Mouse (Mus musculus): Measurements from ENCODE around the gene Actbl2. TPM values are rescaled to one million over a fixed set of nuclear protein-coding genes. Genes with fewer than 3 reads are reported as not detected.

The Actbl2 gene
- polyA plus RNA-seq, 1 experiment from 2014 or later = not detected

DNA sequence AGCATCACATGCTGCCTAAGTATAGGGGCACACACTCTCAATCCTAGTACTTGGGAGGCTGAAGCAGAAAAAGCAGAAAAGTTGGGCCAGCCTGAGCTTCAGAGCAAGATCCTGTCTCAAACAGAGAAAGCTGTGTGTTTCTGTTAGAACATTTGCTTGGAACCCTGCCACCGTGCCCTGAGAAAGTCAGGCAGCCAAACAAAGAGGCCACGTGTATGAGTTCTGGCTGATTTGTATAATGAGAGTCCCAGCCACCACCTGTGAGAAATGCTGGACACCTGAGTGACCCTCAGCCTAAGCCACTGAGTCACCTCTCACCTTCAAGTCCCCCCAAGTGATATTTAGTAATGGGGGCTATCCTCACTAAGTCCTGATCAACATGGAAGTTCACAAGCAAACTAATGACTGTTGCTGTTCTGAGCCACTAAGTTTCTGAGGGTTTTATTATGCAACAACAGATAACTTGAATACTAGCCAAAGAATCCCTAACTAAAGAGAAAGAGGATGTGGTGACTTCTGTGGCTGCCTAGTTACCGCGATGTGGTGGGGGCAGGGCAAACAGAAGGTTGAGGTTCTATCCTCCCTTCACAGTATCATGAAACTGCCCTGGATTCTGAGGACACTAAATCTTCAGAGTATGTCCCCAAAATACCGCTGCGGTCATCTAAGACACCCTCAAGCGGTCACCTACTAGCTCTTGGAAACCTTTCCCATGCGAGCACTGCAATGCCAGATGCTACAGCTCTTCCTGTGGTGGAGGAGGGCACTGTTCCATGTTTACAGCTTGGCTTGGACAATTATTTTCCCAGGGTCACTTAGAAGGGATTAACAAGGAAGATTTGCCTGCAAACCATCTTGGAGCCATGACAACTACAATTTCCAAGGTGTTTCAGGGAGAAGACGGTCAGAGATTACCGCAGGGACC is 31.9 kb downstream of the Actbl2 start:
- Histone ChIP-seq H3K27me3 (no peaks in the 10 kb centered on the region), H3K36me3 (no peaks in the 10 kb centered on the region), H3K9ac (replicated peaks) (no peak overlapping the region), H3K9me3 (no peaks in the 10 kb centered on the region), H3K4me2 (replicated peaks) (no peak overlapping the region), H3K4me1 (no peaks in the 10 kb centered on the region), H3K27ac (replicated peaks) (no peak overlapping the region), H3K4me3 (no peak overlapping the region)
- ATAC-seq (ENCODE audit: low FRiP score, low read depth) = no peak
- WGBS = 88% methylated on average over 10 of the region's 10 CpGs

DNA sequence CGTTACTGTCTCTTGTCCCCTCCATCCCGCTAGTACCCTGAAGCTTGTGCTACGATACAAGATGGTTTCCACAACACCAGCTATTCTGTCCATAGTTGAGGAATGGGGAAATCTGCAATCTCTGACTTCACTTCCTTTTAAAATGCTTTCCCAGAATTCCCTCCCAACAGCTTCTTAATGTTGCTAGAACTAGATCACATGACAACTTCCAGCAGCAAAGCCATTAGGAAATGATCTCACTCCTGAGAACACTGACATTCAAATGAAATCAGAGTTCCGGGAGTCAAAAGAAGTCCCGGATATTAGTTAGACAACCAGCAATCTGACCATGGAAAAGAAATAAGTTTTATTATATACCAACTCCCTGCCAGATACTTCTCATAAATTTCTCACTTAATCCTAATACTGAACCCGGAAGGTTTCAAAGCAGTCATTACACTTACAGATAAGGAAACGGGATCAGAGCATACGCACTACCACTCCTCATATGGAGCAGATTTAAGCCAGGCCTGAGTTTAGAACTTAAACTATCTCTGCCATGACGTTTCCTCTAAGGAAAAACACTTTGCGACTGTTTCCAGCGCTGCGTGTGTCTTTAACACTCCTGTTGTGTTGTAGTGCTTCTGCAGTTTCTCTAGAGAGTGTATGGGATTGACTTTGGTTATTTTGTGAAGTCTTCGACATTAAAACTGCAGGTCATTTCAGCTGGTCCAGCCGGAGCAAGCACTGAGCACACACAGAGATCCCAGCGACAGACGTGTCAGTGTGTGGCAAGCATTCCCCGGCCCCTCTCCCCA is 36.5 kb downstream of the Actbl2 start:
- no peaks in the 10 kb centered on the region for H3K27me3 ChIP-seq
- no peak overlapping the region for H3K9ac ChIP-seq (replicated peaks)
- no peaks in the 10 kb centered on the region for H3K9me3 ChIP-seq
- H3K36me3 ChIP-seq = no peaks in the 10 kb centered on the region
- no peak overlapping the region for H3K4me3 ChIP-seq
- no peak overlapping the region for H3K27ac ChIP-seq (replicated peaks)
- 86% methylated on average over 17 of the region's 17 CpGs for WGBS
- no peak for ATAC-seq (ENCODE audit: low FRiP score, low read depth)
- H3K4me2 ChIP-seq (replicated peaks) = no peak overlapping the region
- H3K4me1 ChIP-seq = no peaks in the 10 kb centered on the region

DNA sequence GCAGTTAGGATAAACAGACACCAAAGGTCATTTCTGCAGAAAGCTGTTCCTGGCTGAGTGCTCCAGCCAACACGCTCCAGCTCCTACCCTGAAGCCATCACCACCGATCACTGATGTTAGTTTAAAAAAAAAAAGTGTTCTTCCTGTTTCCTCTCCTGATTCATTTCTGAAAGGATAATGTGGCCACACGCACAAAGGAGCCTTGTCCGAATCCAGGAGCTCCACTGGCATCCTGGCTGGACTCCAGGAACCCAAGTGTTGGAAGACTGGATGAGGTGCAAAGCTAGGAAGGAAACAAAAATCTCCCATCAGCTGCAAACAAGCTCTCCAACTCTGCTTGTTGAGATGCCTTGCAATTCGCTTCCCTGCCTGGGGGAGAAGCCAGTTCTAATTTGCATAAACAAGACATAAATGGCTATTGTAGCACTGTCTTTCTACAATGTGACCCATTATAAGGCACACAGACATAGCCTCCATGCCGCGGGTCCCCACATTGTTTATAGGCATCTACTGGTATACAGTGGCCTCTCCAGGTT is 37.2 kb downstream of the Actbl2 start:
- no peaks in the 10 kb centered on the region for H3K9me3 ChIP-seq
- H3K4me3 ChIP-seq = no peak overlapping the region
- no peak overlapping the region for H3K9ac ChIP-seq (replicated peaks)
- H3K4me2 ChIP-seq (replicated peaks) = no peak overlapping the region
- no peaks in the 10 kb centered on the region for H3K4me1 ChIP-seq
- H3K36me3 ChIP-seq = no peaks in the 10 kb centered on the region
- WGBS = 76% methylated on average over 7 of the region's 7 CpGs
- H3K27me3 ChIP-seq = no peaks in the 10 kb centered on the region
- ATAC-seq (ENCODE audit: low FRiP score, low read depth) = 0 out of 2 replicates have a peak, but pooled peaks have one; percentile 47
- no peak overlapping the region for H3K27ac ChIP-seq (replicated peaks)

DNA sequence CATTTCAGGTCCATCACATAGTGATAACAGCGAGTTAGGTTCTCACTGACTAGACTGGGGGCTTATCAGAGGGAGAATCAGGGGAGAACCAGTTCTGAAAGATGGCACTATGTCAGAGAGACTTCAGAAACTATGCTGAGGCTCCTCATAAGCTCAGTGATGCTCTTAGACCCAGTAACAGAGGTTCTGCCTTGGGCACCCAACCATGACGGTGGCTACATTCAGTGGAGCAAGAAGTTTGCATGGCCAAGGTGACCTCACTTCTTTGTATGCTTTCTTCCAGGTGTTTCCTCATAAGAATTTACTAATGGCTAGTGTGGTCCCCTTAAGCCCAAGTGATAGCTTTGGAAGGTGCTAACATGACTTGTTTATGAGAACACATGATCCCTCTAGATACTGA is 38.7 kb downstream of the Actbl2 start:
- WGBS = 84% methylated on average over 2 of the region's 2 CpGs
- Histone ChIP-seq H3K4me3 (no peak overlapping the region), H3K27ac (replicated peaks) (no peak overlapping the region), H3K4me2 (replicated peaks) (no peak overlapping the region), H3K9me3 (no peaks in the 10 kb centered on the region), H3K36me3 (no peaks in the 10 kb centered on the region), H3K27me3 (no peaks in the 10 kb centered on the region), H3K9ac (replicated peaks) (no peak overlapping the region), H3K4me1 (no peaks in the 10 kb centered on the region)
- ATAC-seq (ENCODE audit: low FRiP score, low read depth) = no peak

DNA sequence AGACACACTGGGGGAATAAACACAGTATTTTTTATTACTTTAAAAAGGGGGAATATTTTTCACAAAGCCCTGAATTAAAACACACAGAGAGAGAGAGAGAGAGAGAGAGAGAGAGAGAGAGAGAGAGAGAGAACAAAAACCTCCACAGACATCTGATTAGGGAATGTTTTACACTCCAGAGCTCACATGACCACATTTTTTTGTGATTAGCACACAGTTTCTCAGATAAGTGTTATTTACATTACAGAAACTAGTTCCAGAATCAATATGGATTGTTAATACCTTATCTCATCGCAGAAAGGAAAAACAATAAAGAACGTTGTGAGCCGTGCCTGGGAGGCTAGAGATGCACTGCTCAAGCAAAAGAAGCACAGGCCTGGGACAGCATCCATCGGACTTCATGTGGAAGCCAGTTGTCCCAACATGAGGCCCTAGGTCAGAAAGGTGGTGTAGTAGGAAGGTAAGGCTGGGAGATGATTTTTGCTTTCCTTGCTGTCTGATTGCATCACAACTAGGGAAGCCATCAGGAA is 40.2 kb downstream of the Actbl2 start:
- H3K9me3 ChIP-seq = no peaks in the 10 kb centered on the region
- ATAC-seq (ENCODE audit: low FRiP score, low read depth) = no peak
- no peak overlapping the region for H3K9ac ChIP-seq (replicated peaks)
- no peak overlapping the region for H3K27ac ChIP-seq (replicated peaks)
- H3K4me1 ChIP-seq = no peaks in the 10 kb centered on the region
- H3K4me3 ChIP-seq = no peak overlapping the region
- H3K4me2 ChIP-seq (replicated peaks) = no peak overlapping the region
- no peaks in the 10 kb centered on the region for H3K27me3 ChIP-seq
- 80% methylated on average over 4 of the region's 4 CpGs for WGBS
- no peaks in the 10 kb centered on the region for H3K36me3 ChIP-seq

DNA sequence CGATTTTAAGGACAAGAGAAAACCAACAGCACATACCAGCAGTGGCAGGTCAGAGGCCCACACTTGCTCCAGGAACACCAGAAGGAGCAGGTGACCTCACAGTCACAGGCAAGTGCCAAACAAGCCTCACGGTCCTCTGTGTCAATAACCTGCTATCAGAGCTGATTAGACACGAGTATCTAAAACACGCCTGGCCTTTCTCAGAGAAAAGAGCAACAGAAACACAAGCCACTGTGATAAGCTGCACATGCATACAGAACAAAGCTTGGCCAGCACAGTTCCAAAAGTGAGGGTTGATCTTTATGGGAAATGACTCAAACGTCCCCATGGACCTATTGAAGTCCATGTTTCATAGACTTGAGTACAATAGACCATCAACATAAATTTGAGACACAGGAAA is 41.2 kb downstream of the Actbl2 start:
- Histone ChIP-seq H3K4me2 (replicated peaks) (no peak overlapping the region), H3K4me1 (no peaks in the 10 kb centered on the region), H3K27ac (replicated peaks) (no peak overlapping the region), H3K27me3 (no peaks in the 10 kb centered on the region), H3K4me3 (no peak overlapping the region), H3K9me3 (no peaks in the 10 kb centered on the region), H3K9ac (replicated peaks) (no peak overlapping the region), H3K36me3 (no peaks in the 10 kb centered on the region)
- 86% methylated on average over 5 of the region's 5 CpGs for WGBS
- no peak for ATAC-seq (ENCODE audit: low FRiP score, low read depth)

DNA sequence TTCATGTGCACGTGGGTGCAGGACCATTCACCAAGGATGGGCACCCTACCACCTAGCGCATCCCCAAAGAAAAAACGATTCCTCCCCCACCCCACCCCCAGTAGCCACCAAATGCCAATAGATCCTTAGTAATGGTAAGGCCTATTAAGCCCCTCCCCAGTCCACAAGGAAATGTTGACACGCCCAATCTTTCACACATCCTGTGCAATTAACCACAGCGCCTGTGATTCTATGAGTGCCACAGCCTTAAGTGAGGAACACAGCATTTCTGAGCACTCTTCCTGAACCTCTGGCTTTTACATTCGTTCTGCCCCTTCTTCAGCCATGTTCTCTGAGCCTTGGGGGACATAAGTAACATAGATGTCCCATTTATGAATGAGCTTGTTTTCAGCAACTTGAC is 42.8 kb downstream of the Actbl2 start:
- no peak overlapping the region for H3K27ac ChIP-seq (replicated peaks)
- no peak overlapping the region for H3K9ac ChIP-seq (replicated peaks)
- 90% methylated on average over 6 of the region's 6 CpGs for WGBS
- H3K4me3 ChIP-seq = no peak overlapping the region
- no peak for ATAC-seq (ENCODE audit: low FRiP score, low read depth)
- no peaks in the 10 kb centered on the region for H3K36me3 ChIP-seq
- H3K4me2 ChIP-seq (replicated peaks) = no peak overlapping the region
- H3K4me1 ChIP-seq = no peaks in the 10 kb centered on the region
- no peaks in the 10 kb centered on the region for H3K27me3 ChIP-seq
- no peaks in the 10 kb centered on the region for H3K9me3 ChIP-seq

DNA sequence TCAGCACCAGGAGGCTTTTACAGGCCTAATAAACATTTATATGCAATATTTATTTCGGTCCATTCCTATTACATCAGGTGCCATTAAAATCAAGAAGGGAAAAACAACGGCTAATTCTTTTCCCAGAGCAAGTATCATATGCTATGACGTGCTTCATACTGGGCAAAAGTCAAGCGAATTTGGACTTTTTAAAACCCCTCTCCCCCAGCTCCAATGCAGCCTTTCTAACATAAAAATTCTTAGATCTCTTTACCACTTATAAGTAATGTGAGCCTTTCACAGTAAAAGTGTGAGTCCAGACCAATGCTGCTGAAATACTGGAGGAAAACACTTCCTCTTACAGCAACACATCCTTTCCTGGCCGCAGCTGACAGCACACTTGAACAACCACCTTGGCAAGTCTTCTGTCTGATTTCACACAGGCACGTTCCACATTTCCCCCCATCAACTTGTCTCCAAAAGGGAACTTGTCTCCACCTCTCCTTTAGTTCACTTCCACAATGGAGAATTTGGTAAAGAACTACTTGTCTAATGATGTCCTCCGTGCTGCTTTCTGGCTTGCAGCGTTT is 44.4 kb downstream of the Actbl2 start:
- no peaks in the 10 kb centered on the region for H3K9me3 ChIP-seq
- H3K27me3 ChIP-seq = no peaks in the 10 kb centered on the region
- H3K27ac ChIP-seq (replicated peaks) = no peak overlapping the region
- 89% methylated on average over 8 of the region's 8 CpGs for WGBS
- ATAC-seq (ENCODE audit: low FRiP score, low read depth) = no peak
- H3K4me2 ChIP-seq (replicated peaks) = no peak overlapping the region
- no peaks in the 10 kb centered on the region for H3K36me3 ChIP-seq
- H3K9ac ChIP-seq (replicated peaks) = no peak overlapping the region
- H3K4me1 ChIP-seq = no peaks in the 10 kb centered on the region
- H3K4me3 ChIP-seq = no peak overlapping the region

DNA sequence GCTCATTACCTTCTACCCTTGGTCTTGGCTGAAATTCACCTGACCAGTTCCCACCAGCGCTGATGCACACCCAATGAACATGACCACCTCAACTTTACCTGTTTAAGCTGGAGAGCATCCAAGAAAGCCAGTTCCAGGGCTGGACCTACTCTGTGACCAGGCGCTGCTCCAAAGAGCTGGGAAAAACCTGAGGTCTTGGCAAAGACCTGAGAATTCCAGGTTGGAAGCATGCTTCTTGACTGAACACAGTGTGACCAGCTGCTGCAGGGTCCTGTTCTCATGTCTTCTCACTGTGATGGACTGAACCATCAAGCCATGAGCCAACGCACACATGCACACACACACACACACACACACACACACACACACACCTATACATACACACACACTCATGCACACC is 46.0 kb downstream of the Actbl2 start:
- Histone ChIP-seq H3K9ac (replicated peaks) (no peak overlapping the region), H3K4me1 (no peaks in the 10 kb centered on the region), H3K4me3 (no peak overlapping the region), H3K9me3 (no peaks in the 10 kb centered on the region), H3K27ac (replicated peaks) (no peak overlapping the region), H3K4me2 (replicated peaks) (no peak overlapping the region), H3K36me3 (no peaks in the 10 kb centered on the region), H3K27me3 (no peaks in the 10 kb centered on the region)
- no peak for ATAC-seq (ENCODE audit: low FRiP score, low read depth)
- WGBS = 90% methylated on average over 3 of the region's 3 CpGs

DNA sequence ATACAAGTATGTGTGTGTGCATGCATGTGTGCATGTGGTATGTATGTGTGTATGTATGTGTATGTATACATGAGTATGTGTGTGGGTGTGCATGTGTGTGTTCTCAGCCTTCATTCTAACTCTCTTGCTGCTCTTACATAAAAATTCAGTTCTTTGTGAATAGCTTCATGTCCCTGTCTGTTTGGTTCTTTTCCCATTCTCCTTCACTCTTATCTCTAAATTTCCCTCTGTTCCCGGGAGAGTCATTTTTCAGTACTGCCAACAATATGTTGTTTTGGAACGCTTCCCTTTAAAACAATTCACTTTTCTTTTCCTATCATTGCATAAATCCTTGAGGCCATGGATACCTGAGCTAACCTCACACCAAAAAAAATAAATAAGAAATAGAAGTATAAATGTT is 46.6 kb downstream of the Actbl2 start:
- H3K9ac ChIP-seq (replicated peaks) = no peak overlapping the region
- no peak overlapping the region for H3K27ac ChIP-seq (replicated peaks)
- no peak overlapping the region for H3K4me3 ChIP-seq
- no peak for ATAC-seq (ENCODE audit: low FRiP score, low read depth)
- no peaks in the 10 kb centered on the region for H3K36me3 ChIP-seq
- 92% methylated on average over 2 of the region's 2 CpGs for WGBS
- H3K27me3 ChIP-seq = no peaks in the 10 kb centered on the region
- H3K4me1 ChIP-seq = no peaks in the 10 kb centered on the region
- H3K4me2 ChIP-seq (replicated peaks) = no peak overlapping the region
- H3K9me3 ChIP-seq = no peaks in the 10 kb centered on the region

DNA sequence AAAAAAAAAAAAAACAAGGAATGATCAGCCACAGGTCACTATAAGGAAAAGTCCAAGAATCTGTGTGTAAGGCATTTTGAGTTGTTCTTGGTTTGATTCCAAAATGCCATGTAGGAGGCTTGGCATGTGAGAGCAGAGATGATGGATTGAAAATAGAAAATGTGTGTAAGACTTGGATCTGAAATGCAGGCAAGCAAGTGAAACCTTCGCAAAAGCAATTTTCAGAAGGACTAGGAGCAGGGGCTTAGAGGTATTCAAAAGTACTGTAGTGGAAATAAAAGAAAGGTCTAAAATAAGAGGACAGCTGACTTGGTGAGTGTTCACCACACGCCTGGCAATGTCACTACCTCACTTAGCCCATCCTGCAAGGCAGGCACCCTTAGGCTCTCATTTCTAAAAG is 49.4 kb downstream of the Actbl2 start:
- Histone ChIP-seq H3K27ac (replicated peaks) (no peak overlapping the region), H3K27me3 (no peaks in the 10 kb centered on the region), H3K9ac (replicated peaks) (no peak overlapping the region), H3K9me3 (no peaks in the 10 kb centered on the region), H3K4me2 (replicated peaks) (no peak overlapping the region), H3K36me3 (no peaks in the 10 kb centered on the region), H3K4me1 (no peaks in the 10 kb centered on the region), H3K4me3 (no peak overlapping the region)
- 86% methylated on average over 2 of the region's 2 CpGs for WGBS
- ATAC-seq (ENCODE audit: low FRiP score, low read depth) = no peak

DNA sequence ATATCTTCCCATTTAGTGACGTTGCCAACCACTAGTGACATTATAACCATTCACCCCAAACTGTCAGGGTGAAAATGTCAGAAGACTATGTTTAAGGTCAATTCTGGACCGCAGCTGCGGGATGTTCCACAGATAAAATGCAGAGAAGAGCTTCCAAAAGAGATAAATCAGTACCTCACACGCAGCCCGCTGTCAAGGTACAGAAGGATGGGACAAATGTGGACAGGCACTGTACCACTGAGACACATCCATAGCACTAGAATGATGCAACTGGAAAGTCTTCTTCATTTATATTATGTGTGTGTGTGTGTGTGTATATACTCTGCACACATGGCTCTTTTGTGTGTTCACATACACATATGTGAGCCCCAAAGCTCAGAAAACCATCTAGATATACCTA is 49.9 kb downstream of the Actbl2 start:
- no peak for ATAC-seq (ENCODE audit: low FRiP score, low read depth)

More for the DNA sequence above, 49.9 kb downstream of the Actbl2 start:
- Histone ChIP-seq H3K36me3 (no peaks in the 10 kb centered on the region), H3K27ac (replicated peaks) (no peak overlapping the region), H3K9ac (replicated peaks) (no peak overlapping the region), H3K4me2 (replicated peaks) (no peak overlapping the region), H3K4me1 (no peaks in the 10 kb centered on the region), H3K27me3 (no peaks in the 10 kb centered on the region), H3K4me3 (no peak overlapping the region), H3K9me3 (no peaks in the 10 kb centered on the region)
- WGBS = 93% methylated on average over 5 of the region's 5 CpGs
